Mouse (Mus musculus) embryo, embryonic 10.5 days (tissue): ENCODE results near the gene Gm10392.
A peak's percentile ranks its signal among the peaks of the same experiment; 100 is the strongest.

Experiments used
- DNase-seq: peaks from one replicate; pipeline ENCODE4 v3.0.0-alpha.2; 2015; ENCODE audit warnings: low spot score

Gene Gm10392

GRCm38 (mm10) chr11:77508068-77509021 is 10.7 kb downstream of the Gm10392 start:
- peak; percentile 86 for DNase-seq

GRCm38 (mm10) chr11:77507426-77507825 is 11.6 kb downstream of the Gm10392 start:
- DNase-seq = no peak

GRCm38 (mm10) chr11:77506941-77507340 is 12.1 kb downstream of the Gm10392 start:
- DNase-seq = no peak

- DNase-seq = no peak
Measured at GRCm38 (mm10) chr11:77506273-77506672, 12.7 kb downstream of the Gm10392 start.

- no peak for DNase-seq
Measured at GRCm38 (mm10) chr11:77505291-77505980, 13.6 kb downstream of the Gm10392 start.

GRCm38 (mm10) chr11:77504377-77504776 is 14.6 kb downstream of the Gm10392 start:
- DNase-seq = no peak

- no peak for DNase-seq
Measured at GRCm38 (mm10) chr11:77503511-77503910, 15.5 kb downstream of the Gm10392 start.

GRCm38 (mm10) chr11:77502481-77502880 is 16.5 kb downstream of the Gm10392 start:
- no peak for DNase-seq

- no peak for DNase-seq
Measured at GRCm38 (mm10) chr11:77501971-77502370, 17.0 kb downstream of the Gm10392 start.

GRCm38 (mm10) chr11:77501392-77501791 is 17.6 kb downstream of the Gm10392 start:
- DNase-seq = peak; percentile 86

- DNase-seq = no peak
Measured at GRCm38 (mm10) chr11:77500361-77501325, 18.4 kb downstream of the Gm10392 start.

- DNase-seq = no peak
Measured at GRCm38 (mm10) chr11:77499354-77499753, 19.6 kb downstream of the Gm10392 start.

GRCm38 (mm10) chr11:77498261-77499139 is 20.5 kb downstream of the Gm10392 start:
- DNase-seq = no peak

GRCm38 (mm10) chr11:77497851-77498250 is 21.1 kb downstream of the Gm10392 start:
- peak; percentile 71 for DNase-seq

GRCm38 (mm10) chr11:77497341-77497756 is 21.6 kb downstream of the Gm10392 start:
- DNase-seq = peak; percentile 95

- no peak for DNase-seq
Measured at GRCm38 (mm10) chr11:77495507-77495906, 23.5 kb downstream of the Gm10392 start.

- no peak for DNase-seq
Measured at GRCm38 (mm10) chr11:77494782-77495181, 24.2 kb downstream of the Gm10392 start.

GRCm38 (mm10) chr11:77494344-77494676 is 24.7 kb downstream of the Gm10392 start:
- DNase-seq = no peak

- DNase-seq = peak; percentile 44
Measured at GRCm38 (mm10) chr11:77493512-77494343, 25.3 kb downstream of the Gm10392 start, which contains the start of gene Git1. Gene Git1 (plus strand): TSS chr11:77493562.

GRCm38 (mm10) chr11:77492911-77493332 is 26.1 kb downstream of the Gm10392 start:
- DNase-seq = peak; percentile 94
